Mouse (Mus musculus) CH12.LX (cell line): ENCODE data around the gene Casp3. TPM values are rescaled to one million over a fixed set of nuclear protein-coding genes. Genes with fewer than 3 reads are reported as not detected.

ENCODE experiments used
- DNase-seq: peaks from one replicate; pipeline ENCODE4 v3.0.0-alpha.2; 2013; ENCODE audit errors: extremely low read depth
- H3K27ac ChIP-seq: 2 replicates; pipeline ENCODE4 v1.5.1; 2012; ENCODE audit warnings: low read depth, mild to moderate bottlenecking, control low read depth, moderate library complexity; ENCODE audit not compliant: insufficient read depth
- H3K27me3 ChIP-seq: replicated peaks from 2 replicates; pipeline ENCODE3; 2012; ENCODE audit warnings: inconsistent platforms
- H3K36me3 ChIP-seq, 2 experiments: replicated peaks in 1 of 2; 2 replicates each; pipeline versions ENCODE3 to v1.6.1; 2012; ENCODE audit warnings: inconsistent platforms in 1 of 2, low read length in 1 of 2, mild to moderate bottlenecking in 1 of 2, mixed read lengths in 1 of 2, moderate library complexity in 1 of 2; ENCODE audit not compliant: control insufficient read depth in 1 of 2, insufficient read depth in 1 of 2
- H3K4me1 ChIP-seq, 2 experiments: 2 replicates each; pipeline ENCODE4 v1.6.1; 2012; ENCODE audit warnings: inconsistent platforms in 1 of 2, moderate library complexity in 1 of 2; ENCODE audit not compliant: insufficient read depth in 2 of 2, control insufficient read depth in 1 of 2
- H3K4me2 ChIP-seq: 2 replicates; pipeline ENCODE4 v1.6.1; 2012; ENCODE audit warnings: low read depth, mild to moderate bottlenecking, control low read depth; ENCODE audit not compliant: poor library complexity, insufficient read depth, severe bottlenecking
- H3K4me3 ChIP-seq, 3 experiments: fragments of 150-350 bp in 1 of 3; sonication (generic) in 1 of 3; replicated peaks in 1 of 3; 2 replicates each; pipeline versions ENCODE3 to v1.5.1; 2011 to 2012; ENCODE audit warnings: low read depth in 2 of 3, low read length in 2 of 3, mild to moderate bottlenecking in 2 of 3, moderate library complexity in 2 of 3, control low read depth in 1 of 3, improper control_type of control experiment in 1 of 3, inconsistent platforms in 1 of 3, mixed read lengths in 1 of 3; ENCODE audit not compliant: poor library complexity in 1 of 3
- H3K79me2 ChIP-seq: replicated peaks from 2 replicates; pipeline ENCODE4 v1.6.1; 2012; ENCODE audit warnings: mild to moderate bottlenecking, moderate library complexity; ENCODE audit not compliant: control insufficient read depth, poor library complexity, insufficient read depth, severe bottlenecking; ENCODE audit errors: extremely low read depth
- H3K9ac ChIP-seq: 2 replicates; pipeline ENCODE4 v1.6.1; 2012; ENCODE audit warnings: low read depth, mild to moderate bottlenecking, control low read depth, moderate library complexity; ENCODE audit not compliant: insufficient read depth
- H3K9me3 ChIP-seq: replicated peaks from 2 replicates; pipeline ENCODE3; 2012; ENCODE audit warnings: low read length, inconsistent platforms, mixed read lengths
- BHLHE40 ChIP-seq: IDR thresholded peaks from 2 replicates; pipeline ENCODE4 v1.6.1; 2011; ENCODE audit warnings: mild to moderate bottlenecking, low read depth, low read length, improper control_type of control experiment
- CHD1 ChIP-seq: IDR thresholded peaks from 2 replicates; pipeline ENCODE4 v1.6.1; 2012; ENCODE audit warnings: low read depth, low read length, improper control_type of control experiment, inconsistent platforms
- CHD2 ChIP-seq: IDR thresholded peaks from 2 replicates; pipeline ENCODE4 v1.6.1; 2011; ENCODE audit warnings: low read length, improper control_type of control experiment
- CTCF ChIP-seq, 2 experiments: IDR thresholded peaks in 1 of 2; conservative IDR thresholded peaks in 1 of 2; 2 replicates each; pipeline ENCODE4 v1.5.1; 2011 to 2012; ENCODE audit warnings: low read depth in 2 of 2, low read length in 2 of 2, improper control_type of control experiment in 1 of 2, inconsistent platforms in 1 of 2, mild to moderate bottlenecking in 1 of 2, moderate library complexity in 1 of 2
- E2F4 ChIP-seq: IDR thresholded peaks from 2 replicates; pipeline ENCODE4 v1.6.1; 2011; ENCODE audit warnings: low read depth, low read length, improper control_type of control experiment; ENCODE audit not compliant: insufficient replicate concordance
- ELF1 ChIP-seq: IDR thresholded peaks from 2 replicates; pipeline ENCODE4 v1.6.1; 2014; ENCODE audit warnings: low read depth, mild to moderate bottlenecking, inconsistent platforms, low read length, improper control_type of control experiment
- EP300 ChIP-seq: IDR thresholded peaks from 2 replicates; pipeline ENCODE4 v1.6.1; 2011; ENCODE audit warnings: low read length, improper control_type of control experiment
- GABPA ChIP-seq: IDR thresholded peaks from 2 replicates; pipeline ENCODE4 v1.6.1; 2012; ENCODE audit warnings: low read depth, low read length, improper control_type of control experiment, inconsistent platforms; ENCODE audit not compliant: insufficient replicate concordance
- JUN ChIP-seq: IDR thresholded peaks from 2 replicates; pipeline ENCODE4 v1.6.1; 2011; ENCODE audit warnings: low read depth, mild to moderate bottlenecking, low read length, improper control_type of control experiment, moderate library complexity; ENCODE audit not compliant: insufficient read depth
- JUND ChIP-seq: conservative IDR thresholded peaks from 2 replicates; pipeline ENCODE4 v1.6.1; 2011; ENCODE audit warnings: low read depth, low read length, improper control_type of control experiment
- KAT2A ChIP-seq: IDR thresholded peaks from 2 replicates; pipeline ENCODE4 v1.6.1; 2012; ENCODE audit warnings: low read length, improper control_type of control experiment, inconsistent platforms; ENCODE audit not compliant: insufficient replicate concordance
- MAFK ChIP-seq: IDR thresholded peaks from 2 replicates; pipeline ENCODE4 v1.6.1; 2011; ENCODE audit warnings: low read length, improper control_type of control experiment; ENCODE audit not compliant: insufficient replicate concordance
- MAZ ChIP-seq: IDR thresholded peaks from 2 replicates; pipeline ENCODE4 v1.6.1; 2012; ENCODE audit warnings: low read depth, mild to moderate bottlenecking, inconsistent platforms, low read length, improper control_type of control experiment, moderate library complexity
- MEF2A ChIP-seq: IDR thresholded peaks from 2 replicates; pipeline ENCODE4 v1.6.1; 2014; ENCODE audit warnings: low read depth, mild to moderate bottlenecking, inconsistent platforms, low read length, improper control_type of control experiment, borderline replicate concordance
- MXI1 ChIP-seq: IDR thresholded peaks from 2 replicates; pipeline ENCODE4 v1.6.1; 2011; ENCODE audit warnings: mild to moderate bottlenecking, low read depth, low read length, improper control_type of control experiment
- MYC ChIP-seq: IDR thresholded peaks from 2 replicates; pipeline ENCODE4 v1.6.1; 2011; ENCODE audit warnings: low read depth, mild to moderate bottlenecking, improper control_type of control experiment, low read length
- NELFE ChIP-seq: IDR thresholded peaks from 2 replicates; pipeline ENCODE4 v1.6.1; 2011; ENCODE audit warnings: low read depth, low read length, improper control_type of control experiment
- PAX5 ChIP-seq: IDR thresholded peaks from 2 replicates; pipeline ENCODE4 v1.6.1; 2012; ENCODE audit warnings: low read length, inconsistent platforms, mixed read lengths
- POLR2A ChIP-seq: IDR thresholded peaks from 2 replicates; pipeline ENCODE4 v1.6.1; 2011; ENCODE audit warnings: low read depth, mild to moderate bottlenecking, improper control_type of control experiment, low read length
- POLR2AphosphoS2 ChIP-seq: IDR thresholded peaks from 2 replicates; pipeline ENCODE4 v1.6.1; 2011; ENCODE audit warnings: low read depth, low read length, improper control_type of control experiment
- RAD21 ChIP-seq: IDR thresholded peaks from 2 replicates; pipeline ENCODE4 v1.6.1; 2011; ENCODE audit warnings: low read depth, mild to moderate bottlenecking, low read length, improper control_type of control experiment, moderate library complexity
- RCOR1 ChIP-seq: conservative IDR thresholded peaks from 2 replicates; pipeline ENCODE4 v1.6.1; 2012; ENCODE audit warnings: low read depth, mild to moderate bottlenecking, inconsistent platforms, low read length, improper control_type of control experiment
- SIN3A ChIP-seq: IDR thresholded peaks from 2 replicates; pipeline ENCODE4 v1.6.1; 2012; ENCODE audit warnings: low read length, improper control_type of control experiment, inconsistent platforms
- SMC3 ChIP-seq: IDR thresholded peaks from 2 replicates; pipeline ENCODE4 v1.6.1; 2011; ENCODE audit warnings: low read depth, low read length, improper control_type of control experiment
- TBP ChIP-seq: conservative IDR thresholded peaks from 2 replicates; pipeline ENCODE4 v1.6.1; 2011; ENCODE audit warnings: low read depth, low read length, improper control_type of control experiment
- UBTF ChIP-seq: IDR thresholded peaks from 2 replicates; pipeline ENCODE4 v1.6.1; 2012; ENCODE audit warnings: low read depth, mild to moderate bottlenecking, inconsistent platforms, low read length, improper control_type of control experiment, moderate library complexity
- USF1 ChIP-seq: IDR thresholded peaks from 2 replicates; pipeline ENCODE4 v1.6.1; 2014; ENCODE audit warnings: low read depth, mild to moderate bottlenecking, inconsistent platforms, low read length, improper control_type of control experiment
- USF2 ChIP-seq: conservative IDR thresholded peaks from 2 replicates; pipeline ENCODE4 v1.6.1; 2011; ENCODE audit warnings: low read depth, low read length, improper control_type of control experiment
- ZC3H11A ChIP-seq: IDR thresholded peaks from 2 replicates; pipeline ENCODE4 v1.6.1; 2012; ENCODE audit warnings: low read depth, mild to moderate bottlenecking, inconsistent platforms, low read length, improper control_type of control experiment
- ZMIZ1 ChIP-seq: IDR thresholded peaks from 2 replicates; pipeline ENCODE4 v1.6.1; 2012; ENCODE audit warnings: low read depth, mild to moderate bottlenecking, inconsistent platforms, low read length, improper control_type of control experiment
- ZNF384 ChIP-seq: IDR thresholded peaks from 2 replicates; pipeline ENCODE4 v1.6.1; 2012; ENCODE audit warnings: low read depth, low read length, improper control_type of control experiment, inconsistent platforms
- dilution Hi-C: fragments of 300-500 bp; cut with MboI; formaldehyde crosslinking; loops from 2 replicates; pipeline ENCODE4 v1.14.3; 2020; ENCODE audit warnings: low sequenced_read_pairs; ENCODE audit not compliant: extremely low pct_unique_long_range_greater_than_20kb, extremely low pct_ligation_motif_present
- in situ Hi-C: fragments of 300-500 bp; cut with MboI; formaldehyde crosslinking; loops from 3 replicates; pipeline ENCODE4 v1.14.3; 2019; ENCODE audit warnings: low sequenced_read_pairs, low pct_ligation_motif_present, low pct_unique_long_range_greater_than_20kb, mixed read lengths
- polyA plus RNA-seq: library from polyadenylated mRNA; unstranded; fragments of >175 nt; gene quantifications from 2 replicates; pipeline ENCODE4 v1.2.1, GENCODE M21; 2012; ENCODE audit warnings: low read depth; ENCODE audit not compliant: insufficient read length
- total RNA-seq, 2 experiments: library from RNA; depleted of rRNA; stranded (reverse); fragments of 300-350 nt in 1 of 2; fragments of >200 nt in 1 of 2; gene quantifications; 2 replicates each; pipeline ENCODE4 v1.2.3; 2012 to 2014

Casp3 gene
- total and polyA plus RNA-seq, 3 experiments, result 43.7 to 105 (median 70.0) TPM

DNA sequence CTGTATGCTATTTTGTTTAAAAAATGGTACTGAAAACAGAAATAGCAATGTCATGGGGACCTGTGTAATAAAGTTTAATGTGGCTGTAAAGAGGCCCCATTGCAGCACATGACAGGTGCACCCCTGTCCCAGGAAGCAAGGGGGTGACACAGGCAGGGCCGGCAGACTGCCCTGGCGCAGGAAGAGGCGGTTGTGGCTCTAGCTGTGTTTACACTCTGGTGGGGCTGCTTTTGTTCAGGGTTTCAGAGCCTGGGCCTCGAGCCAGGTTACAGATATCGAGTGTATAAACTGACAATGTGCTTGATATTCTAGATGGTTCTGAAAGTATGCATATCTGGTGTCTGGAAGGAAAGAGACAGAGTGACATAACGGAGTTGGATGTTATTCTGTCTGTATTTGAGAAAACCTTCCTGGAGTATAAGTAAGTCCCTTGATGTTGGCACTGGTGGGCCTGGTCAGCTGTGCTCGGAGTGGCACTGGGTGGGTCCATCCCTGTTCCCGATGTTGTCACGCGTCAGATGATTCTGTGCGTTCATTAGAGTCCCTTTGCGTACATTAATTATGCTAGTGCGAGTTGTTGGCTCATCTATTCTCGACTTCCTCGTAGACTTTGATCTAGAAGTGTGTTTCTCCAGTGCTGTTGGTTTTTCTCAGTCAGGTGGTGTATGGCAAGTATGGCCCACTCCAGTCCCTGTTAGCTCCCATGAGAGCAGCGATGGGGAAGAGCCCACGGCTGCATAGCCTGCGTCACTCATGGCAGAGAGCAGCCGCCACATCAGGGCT is 47.2 kb upstream of the Casp3 start:
- no peak for DNase-seq
- H3K4me1 ChIP-seq, result peaks cover 0 to 24% of the 10 kb centered on the region in 2 experiments; a peak in 2 of 4 replicates
- H3K4me3 ChIP-seq, result no peak overlapping the region
- H3K36me3 ChIP-seq, result peaks cover 26 to 64% of the 10 kb centered on the region in 2 experiments
- no peak overlapping the region for H3K9ac ChIP-seq
- TF ChIP-seq ZMIZ1 (no peak), BHLHE40 (no peak), KAT2A (no peak), CHD1 (no peak), USF2 (no peak), JUND (no peak), GABPA (no peak), USF1 (no peak), E2F4 (no peak), MAZ (no peak), EP300 (no peak), PAX5 (no peak), ZNF384 (no peak), POLR2AphosphoS2 (no peak), CHD2 (no peak), RCOR1 (no peak), POLR2A (no peak), MYC (no peak), JUN (no peak)
- no peaks in the 10 kb centered on the region for H3K9me3 ChIP-seq
- no peaks in the 10 kb centered on the region for H3K79me2 ChIP-seq
- in situ Hi-C loops (loop anchor here (25.0 kb wide), 1 partner anchor 817 kb away; no protein-coding TSS in a partner anchor), dilution Hi-C loops (no loop called here)
- H3K4me2 ChIP-seq, result no peak overlapping the region
- no peaks in the 10 kb centered on the region for H3K27me3 ChIP-seq
- no peak overlapping the region for H3K27ac ChIP-seq

DNA sequence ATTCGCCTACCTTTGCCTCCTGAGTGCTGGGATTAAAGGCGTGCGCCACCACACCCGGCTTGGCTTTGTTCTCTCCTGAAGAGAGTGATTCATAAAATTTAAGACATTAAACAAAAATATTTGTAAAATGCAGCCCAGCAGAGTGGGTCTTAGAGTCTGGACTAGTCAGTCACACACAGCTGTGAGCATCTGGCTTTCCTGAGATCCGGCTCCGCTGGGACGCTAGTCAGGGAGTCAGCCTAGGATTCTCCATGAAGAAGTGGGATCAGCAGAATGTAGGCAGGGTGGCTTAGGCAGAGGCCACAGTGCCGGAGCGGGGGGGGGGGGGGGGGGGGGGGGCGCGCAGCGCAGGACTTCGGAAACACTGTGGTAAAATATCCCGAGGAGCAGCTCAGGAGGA is 46.4 kb upstream of the Casp3 start:
- H3K36me3 ChIP-seq, result peaks cover 24 to 65% of the 10 kb centered on the region in 2 experiments
- no peak overlapping the region for H3K9ac ChIP-seq
- H3K9me3 ChIP-seq, result no peaks in the 10 kb centered on the region
- no peak overlapping the region for H3K4me2 ChIP-seq
- TF ChIP-seq NELFE (no peak), CTCF (conservative IDR thresholded peaks at IDR 0.05 in 1 of 2, IDR thresholded peaks at IDR 0.05 in 1 of 2; ENCODE audit: low read depth in 2 of 2, low read length in 2 of 2) (no peak), PAX5 (no peak), POLR2A (no peak), MXI1 (no peak), MAFK (no peak), ZC3H11A (no peak), USF2 (no peak), ZMIZ1 (no peak), JUN (no peak), SIN3A (no peak), UBTF (no peak), SMC3 (no peak), RAD21 (no peak), POLR2AphosphoS2 (no peak), MAZ (no peak), ELF1 (no peak), USF1 (no peak), MEF2A (no peak), TBP (no peak)
- TF ChIP-seq, all 38 proteins: peak for 0
- in situ Hi-C loops, result loop anchor here (25.0 kb wide), 1 partner anchor 817 kb away; no protein-coding TSS in a partner anchor
- DNase-seq, result no peak
- H3K4me1 ChIP-seq, result peaks cover 0 to 26% of the 10 kb centered on the region in 2 experiments; a peak in 2 of 4 replicates
- no peaks in the 10 kb centered on the region for H3K27me3 ChIP-seq
- H3K27ac ChIP-seq, result no peak overlapping the region
- H3K4me3 ChIP-seq, result no peak overlapping the region
- no peaks in the 10 kb centered on the region for H3K79me2 ChIP-seq
- dilution Hi-C loops, result no loop called here
